Mouse (Mus musculus): ENCODE measurements around the gene Stard5. TPM values are rescaled to one million over a fixed set of nuclear protein-coding genes. Genes with fewer than 3 reads are reported as not detected.

Gene Stard5
- total RNA-seq, 2 experiments from 2014 or later: 6.8 to 7.4 TPM

DNA sequence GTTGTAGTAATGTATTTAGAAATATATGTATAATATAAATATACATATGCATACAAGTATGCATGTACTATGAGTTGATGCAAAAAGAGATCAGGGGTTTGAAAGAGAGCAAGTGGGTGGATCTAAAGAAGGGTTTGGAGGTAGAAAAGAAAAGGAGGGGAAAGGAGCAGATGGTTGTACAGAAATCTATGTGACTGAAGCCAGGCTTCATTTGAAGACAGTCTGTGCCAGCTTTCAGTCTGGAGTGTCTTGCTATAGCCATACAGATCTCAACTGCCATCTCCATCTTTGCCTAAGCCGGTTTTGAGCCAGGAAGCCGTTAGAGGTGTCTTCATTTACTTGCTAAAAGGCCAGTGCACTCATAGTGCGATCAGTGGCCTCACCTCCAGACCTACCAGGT, 16.5 kb upstream of the Stard5 start:
- H3K27ac ChIP-seq: no peak overlapping the region
- intact Hi-C loops (cut with DNase I): no loop called here
- no peak for DNase-seq (ENCODE audit: extremely low spot score in 1 of 2, low spot score in 2 of 2)
- no peak overlapping the region for H3K4me3 ChIP-seq
- TF ChIP-seq CTCF (IDR thresholded peaks at IDR 0.05): no peak

DNA sequence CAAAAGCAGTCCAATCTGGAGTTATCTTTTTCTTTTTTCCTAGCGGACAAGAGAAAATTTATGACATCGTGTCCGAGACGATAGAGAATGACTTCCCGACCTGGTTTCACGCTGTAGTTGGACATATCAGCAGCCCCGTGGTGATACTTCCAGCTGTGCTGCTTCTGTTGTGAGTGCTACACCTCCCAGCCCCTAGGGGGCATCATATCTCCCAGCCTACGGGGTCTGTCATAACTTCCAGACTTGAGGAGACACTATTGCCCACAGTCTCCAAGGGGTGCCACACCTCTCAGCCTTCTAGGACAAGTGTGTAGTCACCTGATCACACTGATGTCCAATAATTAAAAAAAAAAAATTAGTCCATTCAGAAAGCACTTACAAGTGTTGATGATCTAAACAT, 15.9 kb upstream of the Stard5 start:
- no peak for DNase-seq (ENCODE audit: extremely low spot score in 1 of 2, low spot score in 2 of 2)
- peak; percentile 21 for TF ChIP-seq CTCF (IDR thresholded peaks at IDR 0.05)
- Histone ChIP-seq H3K27ac (no peak overlapping the region), H3K4me3 (no peak overlapping the region)
- intact Hi-C loops (cut with DNase I): no loop called here

DNA sequence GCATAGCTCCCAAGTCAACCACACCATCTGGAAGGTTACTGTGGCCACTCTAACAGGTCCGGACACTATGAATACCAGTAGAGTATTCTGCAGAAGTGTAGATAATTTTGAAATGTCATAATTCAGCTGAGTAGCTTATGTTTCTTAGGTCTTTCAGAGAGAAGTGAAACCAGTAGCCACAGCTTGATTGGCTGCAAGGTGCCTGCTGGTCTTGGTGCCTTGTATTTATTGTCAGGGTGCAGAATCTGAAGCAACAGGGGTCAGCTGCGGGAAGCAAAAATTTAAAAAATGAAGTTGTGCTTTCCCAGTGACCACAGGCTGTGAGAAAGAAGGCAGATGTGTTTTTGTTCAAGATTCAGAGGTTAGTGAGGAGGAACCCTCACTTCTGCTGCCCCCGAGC, 15.5 kb upstream of the Stard5 start:
- no peak for TF ChIP-seq CTCF (IDR thresholded peaks at IDR 0.05)
- intact Hi-C loops (cut with DNase I): no loop called here
- Histone ChIP-seq H3K27ac (no peak overlapping the region), H3K4me3 (no peak overlapping the region)
- no peak for DNase-seq (ENCODE audit: extremely low spot score in 1 of 2, low spot score in 2 of 2)

DNA sequence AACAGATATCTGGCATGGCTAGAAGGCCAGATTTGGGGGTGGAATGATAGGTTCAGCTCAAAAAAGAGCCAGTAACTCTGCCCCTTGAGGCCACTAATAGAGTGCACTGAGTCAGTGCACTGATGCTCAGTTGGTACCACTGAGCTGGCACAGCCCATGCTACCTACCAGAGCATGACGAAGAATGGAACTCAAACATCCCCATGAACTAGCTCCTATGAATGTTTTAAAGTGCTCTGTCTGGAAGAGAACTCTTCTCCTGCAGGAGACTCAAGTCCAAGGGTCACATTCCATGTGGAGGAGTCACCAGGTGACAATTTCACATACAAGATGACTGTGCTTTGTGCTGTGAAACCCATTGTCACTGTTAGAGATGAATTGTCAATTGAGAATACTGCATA, 13.1 kb upstream of the Stard5 start:
- intact Hi-C loops (cut with DNase I): no loop called here
- TF ChIP-seq CTCF (IDR thresholded peaks at IDR 0.05): no peak
- Histone ChIP-seq H3K4me3 (no peak overlapping the region), H3K27ac (no peak overlapping the region)
- DNase-seq (ENCODE audit: extremely low spot score in 1 of 2, low spot score in 2 of 2): no peak

DNA sequence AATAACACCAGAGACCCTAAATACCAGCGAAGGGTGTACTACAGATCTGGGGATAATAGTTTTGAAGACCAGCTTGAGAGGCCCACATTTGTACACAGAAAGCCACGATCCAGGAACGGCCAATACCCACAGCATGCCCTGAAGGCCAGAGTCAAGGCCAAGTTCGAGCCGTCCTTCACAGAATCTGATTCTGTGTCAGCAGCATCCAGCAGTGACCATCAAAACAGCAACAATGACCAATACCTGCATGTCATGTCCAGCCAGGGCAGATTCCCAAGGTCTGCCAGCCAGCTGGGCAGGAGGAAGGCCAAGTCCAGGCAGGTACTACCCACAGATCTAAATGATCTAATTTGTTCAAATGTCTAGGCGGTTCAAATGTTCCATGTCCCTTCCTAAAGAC, 9.2 kb upstream of the Stard5 start:
- Histone ChIP-seq H3K27ac (no peak overlapping the region), H3K4me3 (no peak overlapping the region)
- no peak for TF ChIP-seq CTCF (IDR thresholded peaks at IDR 0.05)
- intact Hi-C loops (cut with DNase I): no loop called here
- no peak for DNase-seq (ENCODE audit: extremely low spot score in 1 of 2, low spot score in 2 of 2)

DNA sequence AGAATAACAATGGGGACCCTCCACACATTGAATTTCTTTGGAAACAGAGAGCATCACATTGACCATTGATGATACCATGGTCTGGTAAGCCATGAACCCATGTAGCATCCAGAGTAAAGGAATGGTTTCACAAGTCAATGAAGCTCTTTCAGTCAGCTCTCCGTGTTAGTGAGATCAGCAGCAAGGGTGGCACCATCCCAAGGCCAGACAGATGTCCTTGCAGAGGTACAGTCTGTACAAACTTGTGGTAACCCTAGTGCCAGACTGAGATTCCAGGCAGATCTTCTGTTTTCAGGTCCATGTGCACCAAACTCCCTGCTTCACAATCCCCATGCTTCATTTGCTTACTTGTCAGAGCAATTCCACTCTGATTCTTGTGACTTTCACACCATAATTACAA, 7.7 kb upstream of the Stard5 start:
- no peak for TF ChIP-seq CTCF (IDR thresholded peaks at IDR 0.05)
- H3K27ac ChIP-seq: no peak overlapping the region
- H3K4me3 ChIP-seq: no peak overlapping the region
- intact Hi-C loops (cut with DNase I): no loop called here
- no peak for DNase-seq (ENCODE audit: extremely low spot score in 1 of 2, low spot score in 2 of 2)

DNA sequence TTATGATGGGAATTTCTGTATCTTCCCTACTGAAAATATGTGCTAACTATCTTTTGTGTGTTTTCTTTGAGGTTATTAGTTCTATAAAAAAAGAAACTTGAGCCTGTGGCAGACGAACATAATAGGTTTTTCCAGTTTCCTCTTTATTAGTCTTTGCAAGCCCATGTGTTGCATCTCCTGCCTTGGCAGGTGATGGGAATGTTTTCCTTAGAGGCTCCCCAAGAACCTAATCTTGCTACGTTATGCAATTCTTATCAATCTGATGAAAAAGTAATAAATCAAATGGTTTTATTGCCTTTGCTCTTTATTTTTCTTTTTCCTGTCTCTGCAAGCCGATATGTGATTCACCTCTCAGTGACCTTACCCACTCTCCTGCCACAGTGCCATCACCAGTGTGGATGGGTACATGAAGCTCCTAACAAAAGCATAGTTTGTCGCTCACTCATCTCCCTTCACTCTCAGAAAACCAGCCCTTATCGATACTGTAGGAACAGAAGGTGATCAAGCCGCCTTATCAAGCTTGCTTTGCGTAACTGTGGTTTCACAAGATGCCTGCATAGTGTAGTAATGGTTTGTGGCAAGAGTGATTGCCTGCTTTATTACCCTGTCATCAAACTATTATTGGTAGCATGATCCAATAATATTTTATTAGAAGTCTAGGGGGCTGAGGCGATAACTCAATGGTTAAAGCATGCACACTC, 5.1 kb upstream of the Stard5 start:
- no peak for TF ChIP-seq CTCF (IDR thresholded peaks at IDR 0.05)
- DNase-seq (ENCODE audit: extremely low spot score in 1 of 2, low spot score in 2 of 2): no peak
- intact Hi-C loops (cut with DNase I): no loop called here
- no peak overlapping the region for H3K4me3 ChIP-seq
- H3K27ac ChIP-seq: no peak overlapping the region

DNA sequence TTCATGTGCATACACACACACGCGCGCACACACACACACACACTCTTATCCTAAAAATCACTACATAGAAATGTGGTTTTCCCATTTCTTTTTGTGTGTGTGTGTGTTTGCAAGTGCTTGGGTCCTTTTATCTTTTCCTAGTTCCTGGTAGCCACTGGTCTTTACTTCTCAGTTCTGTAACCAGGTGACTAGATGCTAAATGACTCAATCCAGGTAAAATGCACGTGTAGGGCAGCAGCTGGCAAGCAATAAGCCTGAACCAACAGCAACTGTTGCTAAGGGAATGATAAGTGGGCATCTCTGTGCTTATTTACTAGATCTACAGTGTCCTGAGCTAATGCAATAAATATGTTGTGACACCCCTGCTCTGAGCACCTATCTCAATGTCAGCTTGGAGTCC, 4.4 kb upstream of the Stard5 start:
- TF ChIP-seq CTCF (IDR thresholded peaks at IDR 0.05): no peak
- DNase-seq (ENCODE audit: extremely low spot score in 1 of 2, low spot score in 2 of 2): no peak
- intact Hi-C loops (cut with DNase I): no loop called here
- Histone ChIP-seq H3K4me3 (no peak overlapping the region), H3K27ac (no peak overlapping the region)

DNA sequence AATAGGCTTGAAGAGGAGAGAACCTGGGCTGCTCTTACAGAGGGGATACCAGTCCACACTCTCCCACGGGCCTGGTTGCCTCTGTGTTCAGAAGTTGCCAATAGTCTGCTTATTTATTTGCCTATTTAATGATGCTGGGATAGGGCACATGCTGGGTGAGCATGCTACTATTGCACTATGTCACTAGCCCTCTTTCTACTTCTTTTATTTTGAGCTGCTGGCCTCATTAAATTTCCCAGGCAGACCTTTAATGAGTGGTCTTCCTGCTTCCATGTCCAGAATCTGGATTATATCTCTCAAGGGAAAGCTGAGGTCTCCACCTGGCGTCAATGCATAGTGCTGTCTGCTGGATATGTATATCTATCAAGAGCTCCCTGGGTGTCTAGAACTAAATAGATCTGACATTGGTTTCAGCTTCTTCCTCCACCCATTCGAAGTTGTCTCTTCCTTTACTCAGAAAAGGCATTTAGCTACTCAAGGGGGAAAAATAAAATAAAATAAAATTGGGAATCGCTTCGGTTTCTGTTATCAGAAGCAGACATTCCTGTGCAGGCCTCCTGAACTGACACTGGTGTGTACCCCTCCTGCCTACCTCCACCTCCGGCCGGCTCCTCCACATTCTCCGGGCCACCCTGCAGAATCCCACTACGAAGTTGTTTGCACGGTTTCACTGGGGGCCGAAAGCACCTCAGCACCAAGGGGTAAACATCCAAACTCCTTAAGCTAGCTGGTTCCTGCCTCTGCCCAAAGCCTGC, 509 bp upstream of the Stard5 start:
- DNase-seq (ENCODE audit: extremely low spot score in 1 of 2, low spot score in 2 of 2): no peak
- peak; percentile 30; the same call in 1 of the 2 replicates for TF ChIP-seq CTCF (IDR thresholded peaks at IDR 0.05)
- Histone ChIP-seq H3K27ac (peak overlapping the region; percentile 80), H3K4me3 (peak overlapping the region; percentile 64)
- intact Hi-C loops (cut with DNase I): no loop called here

DNA sequence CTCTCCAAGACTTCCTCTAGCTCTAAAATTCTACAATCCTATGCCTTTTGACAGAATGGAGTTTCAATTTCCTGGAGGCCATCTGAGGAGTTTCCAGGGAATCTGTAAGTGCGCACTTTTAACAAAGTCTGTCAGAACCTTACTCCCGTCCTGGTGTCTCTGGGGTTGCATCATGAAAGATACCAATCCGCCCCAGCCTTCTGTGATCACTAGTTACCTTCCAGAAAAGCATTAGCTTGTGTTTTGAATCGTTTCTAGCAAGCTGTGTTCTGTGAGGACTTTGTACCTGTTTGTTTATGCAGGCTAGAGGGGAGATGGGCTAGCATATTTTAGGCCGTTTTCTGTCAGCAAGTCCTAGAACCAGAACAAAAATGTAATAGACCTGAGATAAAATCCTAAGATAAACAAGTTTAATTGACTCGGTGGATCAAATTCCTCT, 942 bp downstream of the Stard5 start:
- DNase-seq (ENCODE audit: extremely low spot score in 1 of 2, low spot score in 2 of 2): no peak
- H3K4me3 ChIP-seq: peak overlapping the region; percentile 64
- intact Hi-C loops (cut with DNase I): no loop called here
- TF ChIP-seq CTCF (IDR thresholded peaks at IDR 0.05): no peak
- no peak overlapping the region for H3K27ac ChIP-seq

DNA sequence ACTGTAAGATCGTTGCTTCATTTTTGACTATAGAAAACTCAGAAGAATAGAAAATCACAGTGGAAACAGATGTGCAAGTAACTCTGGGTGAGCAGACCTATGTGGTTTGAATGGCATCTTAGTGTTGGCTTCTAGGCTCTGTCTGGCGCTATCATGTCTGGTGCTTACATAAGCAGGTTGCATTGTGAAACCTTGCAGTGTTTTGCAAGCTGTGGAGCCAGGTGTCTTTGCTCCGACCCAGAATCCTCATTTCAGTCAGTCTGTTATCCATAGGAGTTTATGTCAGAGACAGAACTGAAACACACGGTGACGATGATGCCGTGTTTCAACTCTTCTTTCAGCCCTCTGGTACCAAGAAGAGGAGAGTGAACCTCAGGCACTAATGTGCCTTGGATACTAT, 2.1 kb downstream of the Stard5 start:
- DNase-seq (ENCODE audit: extremely low spot score in 1 of 2, low spot score in 2 of 2): no peak
- TF ChIP-seq CTCF (IDR thresholded peaks at IDR 0.05): no peak
- Histone ChIP-seq H3K4me3 (no peak overlapping the region), H3K27ac (no peak overlapping the region)
- intact Hi-C loops (cut with DNase I): no loop called here

DNA sequence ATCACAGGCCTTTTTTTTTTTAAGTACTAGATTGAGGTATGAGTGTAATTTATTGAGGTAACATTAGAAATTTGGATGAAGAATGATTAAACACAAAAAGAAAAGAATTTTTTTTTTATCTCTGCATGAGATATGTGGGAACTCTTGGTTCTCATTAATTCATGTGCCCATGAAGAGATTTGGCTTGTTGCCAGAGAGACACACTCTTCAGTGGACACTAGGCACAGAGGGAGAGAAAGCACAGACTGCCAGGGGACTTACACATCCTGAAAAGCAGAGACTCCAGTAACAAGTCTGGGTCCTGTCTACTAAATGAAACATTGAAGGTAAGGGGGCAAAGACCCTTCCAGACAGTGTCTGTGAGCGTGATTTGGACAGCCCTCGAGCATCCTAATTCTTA, 4.0 kb downstream of the Stard5 start:
- no peak overlapping the region for H3K27ac ChIP-seq
- intact Hi-C loops (cut with DNase I): no loop called here
- TF ChIP-seq CTCF (IDR thresholded peaks at IDR 0.05): no peak

DNA sequence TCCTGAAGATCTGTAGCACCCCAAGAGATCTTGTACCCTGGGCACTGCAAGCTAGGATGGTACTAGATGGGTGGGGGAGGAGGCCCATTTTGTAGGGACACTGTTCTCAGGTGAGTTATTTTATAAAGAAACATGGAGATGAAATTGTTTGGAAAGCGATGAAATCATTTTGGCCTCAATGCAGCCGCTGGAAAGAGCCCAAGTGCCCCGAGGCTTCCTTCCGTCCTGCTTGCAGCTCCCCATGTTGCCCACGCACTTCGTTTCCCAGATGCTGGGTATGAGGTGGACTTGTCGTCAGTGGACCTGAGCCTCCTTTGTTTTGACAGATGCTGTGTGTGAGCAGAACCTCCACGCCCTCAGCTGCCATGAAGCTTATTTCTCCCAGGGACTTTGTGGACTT, 4.7 kb downstream of the Stard5 start:
- Histone ChIP-seq H3K4me3 (no peak overlapping the region), H3K27ac (no peak overlapping the region)
- no peak for DNase-seq (ENCODE audit: extremely low spot score in 1 of 2, low spot score in 2 of 2)
- TF ChIP-seq CTCF (IDR thresholded peaks at IDR 0.05): no peak
- intact Hi-C loops (cut with DNase I): no loop called here

More for the DNA sequence above, 4.0 kb downstream of the Stard5 start:
- H3K4me3 ChIP-seq: no peak overlapping the region
- no peak for DNase-seq (ENCODE audit: extremely low spot score in 1 of 2, low spot score in 2 of 2)

All from left cerebral cortex, adult 2 months (tissue).